Mouse (Mus musculus) CH12.LX (cell line): ENCODE measurements at regions not wholly inside any gene's neighbourhood (a gene's known extent, or its start where the extent isn't known, plus 50 kb on each side); places are given as distances from the start of the nearest gene placed in this dataset.

Source experiments
- CHD2 ChIP-seq: IDR thresholded peaks from 2 replicates; pipeline ENCODE4 v1.6.1; 2011; ENCODE audit warnings: low read length, improper control_type of control experiment
- MAX ChIP-seq: IDR thresholded peaks from 2 replicates; pipeline ENCODE4 v1.6.1; 2011; ENCODE audit warnings: low read length, improper control_type of control experiment
- POLR2A ChIP-seq: IDR thresholded peaks from 2 replicates; pipeline ENCODE4 v1.6.1; 2011; ENCODE audit warnings: low read depth, mild to moderate bottlenecking, improper control_type of control experiment, low read length
- TCF12 ChIP-seq: IDR thresholded peaks from 2 replicates; pipeline ENCODE4 v1.6.1; 2014; ENCODE audit warnings: low read depth, mild to moderate bottlenecking, inconsistent platforms, low read length, improper control_type of control experiment

DNA sequence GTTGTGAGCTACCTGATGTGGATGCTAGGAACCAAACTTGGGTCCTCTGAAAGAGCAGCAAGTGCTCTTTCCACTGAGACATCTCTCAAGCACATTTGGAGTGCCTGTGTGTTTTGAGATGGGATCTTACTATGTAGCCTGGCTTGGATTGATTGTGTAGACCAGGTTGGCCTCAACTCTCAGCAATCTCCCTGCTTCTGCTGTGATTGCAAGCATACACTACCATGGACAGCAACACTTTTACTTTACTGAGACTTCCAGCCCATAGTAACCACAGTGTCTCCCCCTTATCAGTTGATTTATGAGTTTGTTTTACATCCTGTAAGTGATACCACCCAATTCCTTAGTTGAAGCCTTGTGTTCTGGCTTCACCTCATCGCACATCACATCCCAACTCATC, 123.8 kb downstream of the Fam161a start:
- TF ChIP-seq TCF12 (no peak), POLR2A (no peak), MAX (no peak), CHD2 (no peak)
